Mouse (Mus musculus) G1E (cell line): ENCODE measurements around the gene Mdm2.

Experiments
- CTCF ChIP-seq: IDR thresholded peaks from 2 replicates; pipeline ENCODE4 v1.5.1; 2012; ENCODE audit warnings: low read depth, low read length, inconsistent platforms, mixed read lengths
- POLR2AphosphoS5 ChIP-seq: IDR thresholded peaks from 2 replicates; pipeline ENCODE4 v1.6.1; 2012; ENCODE audit warnings: low read depth, low read length, inconsistent platforms; ENCODE audit not compliant: insufficient replicate concordance
- TAL1 ChIP-seq: conservative IDR thresholded peaks from 2 replicates; pipeline ENCODE4 v1.6.1; 2012; ENCODE audit warnings: low read depth, low read length, inconsistent platforms, mixed read lengths

- TF ChIP-seq CTCF (no peak), TAL1 (no peak; the same call in 1 of the 2 replicates), POLR2AphosphoS5 (no peak)
Measured at GRCm38 (mm10) chr10:117738140-117738921, 27.8 kb upstream of the Mdm2 start.
